Mouse (Mus musculus): ENCODE measurements at regions not wholly inside any gene's neighbourhood (a gene's known extent, or its start where the extent isn't known, plus 50 kb on each side); places are given as distances from the start of the nearest gene placed in this dataset.

GRCm38 (mm10) chr13:97821630-97822029, 61.2 kb upstream of the Gm10260 start:
- no peak overlapping the region for H3K9ac ChIP-seq
- H3K4me2 ChIP-seq: no peak overlapping the region
- no peak overlapping the region for H3K4me3 ChIP-seq
- no peak for ATAC-seq (ENCODE audit: low FRiP score)
- no peaks in the 10 kb centered on the region for H3K27me3 ChIP-seq
- no peaks in the 10 kb centered on the region for H3K36me3 ChIP-seq
- peaks cover 42% of the 10 kb centered on the region for H3K4me1 ChIP-seq (replicated peaks)
- 57% methylated on average over 2 of the region's 2 CpGs for WGBS
- H3K9me3 ChIP-seq: no peaks in the 10 kb centered on the region
- no peak overlapping the region for H3K27ac ChIP-seq

DNA sequence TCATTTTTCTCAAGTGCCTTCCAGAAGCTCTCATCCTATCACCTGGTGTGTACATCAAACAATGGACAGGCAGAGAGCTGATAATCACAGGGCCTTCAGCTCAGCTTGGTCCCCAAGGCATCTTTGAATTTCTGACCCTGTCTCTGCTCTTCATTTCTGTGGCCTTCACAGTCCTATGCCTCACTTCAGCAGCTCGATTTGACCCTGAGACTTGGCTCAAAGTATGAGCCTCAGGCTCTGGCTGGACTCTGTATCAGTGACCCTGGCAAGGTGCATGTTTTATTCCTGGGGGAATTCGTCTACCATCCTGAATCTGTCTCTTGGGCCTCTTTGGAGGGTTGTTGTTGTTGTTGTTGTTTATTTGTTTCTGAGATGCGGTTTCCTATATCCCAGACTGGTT, 60.6 kb upstream of the Gm10260 start:
- H3K27me3 ChIP-seq: no peaks in the 10 kb centered on the region
- peaks cover 36% of the 10 kb centered on the region for H3K4me1 ChIP-seq (replicated peaks)
- H3K9ac ChIP-seq: no peak overlapping the region
- no peaks in the 10 kb centered on the region for H3K36me3 ChIP-seq
- ATAC-seq (ENCODE audit: low FRiP score): no peak
- H3K9me3 ChIP-seq: no peaks in the 10 kb centered on the region
- no peak overlapping the region for H3K27ac ChIP-seq
- no peak overlapping the region for H3K4me3 ChIP-seq
- H3K4me2 ChIP-seq: no peak overlapping the region
- 75% methylated on average over 3 of the region's 3 CpGs for WGBS

- 95% methylated on average over 8 of the region's 8 CpGs for WGBS
- H3K36me3 ChIP-seq: no peaks in the 10 kb centered on the region
- H3K27ac ChIP-seq: no peak overlapping the region
Measured at GRCm38 (mm10) chr13:97820401-97820800, 60.0 kb upstream of the Gm10260 start.

DNA sequence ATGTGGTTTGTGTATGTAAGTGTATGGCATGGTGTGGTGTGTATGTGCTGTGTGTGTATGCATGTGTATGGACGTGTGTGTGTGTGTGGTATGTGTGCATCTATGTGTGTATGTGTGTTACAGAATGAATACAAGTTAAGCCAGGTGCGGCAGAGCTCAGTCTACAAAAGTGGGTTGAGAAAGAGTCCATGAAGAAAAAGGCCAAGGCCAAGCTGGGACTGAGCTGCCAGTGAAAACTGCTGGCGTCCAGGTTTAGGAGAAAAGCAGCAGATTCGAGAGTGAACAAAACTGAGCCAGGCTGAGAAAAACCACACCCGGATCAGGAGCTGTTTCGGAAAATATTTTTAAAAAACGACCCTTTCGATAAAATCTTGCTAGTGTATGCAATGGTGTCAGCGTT, 58.6 kb upstream of the Gm10260 start:
- WGBS: 92% methylated on average over 9 of the region's 9 CpGs
- no peak overlapping the region for H3K27ac ChIP-seq
- H3K9me3 ChIP-seq: no peaks in the 10 kb centered on the region
- no peak overlapping the region for H3K4me2 ChIP-seq
- ATAC-seq (ENCODE audit: low FRiP score): no peak
- no peaks in the 10 kb centered on the region for H3K27me3 ChIP-seq
- H3K9ac ChIP-seq: no peak overlapping the region
- H3K4me3 ChIP-seq: no peak overlapping the region
- H3K4me1 ChIP-seq (replicated peaks): peaks cover 17% of the 10 kb centered on the region
- H3K36me3 ChIP-seq: no peaks in the 10 kb centered on the region

More at GRCm38 (mm10) chr13:97820401-97820800, 60.0 kb upstream of the Gm10260 start:
- ATAC-seq (ENCODE audit: low FRiP score): no peak
- Histone ChIP-seq H3K9ac (no peak overlapping the region), H3K27me3 (no peaks in the 10 kb centered on the region), H3K4me1 (replicated peaks) (peaks cover 30% of the 10 kb centered on the region), H3K9me3 (no peaks in the 10 kb centered on the region), H3K4me3 (no peak overlapping the region), H3K4me2 (no peak overlapping the region)

GRCm38 (mm10) chr13:97816923-97817322, 56.5 kb upstream of the Gm10260 start:
- H3K27me3 ChIP-seq: no peaks in the 10 kb centered on the region
- no peaks in the 10 kb centered on the region for H3K9me3 ChIP-seq
- H3K9ac ChIP-seq: no peak overlapping the region
- H3K27ac ChIP-seq: no peak overlapping the region
- WGBS: 92% methylated on average over 3 of the region's 3 CpGs
- no peak overlapping the region for H3K4me2 ChIP-seq
- H3K4me3 ChIP-seq: no peak overlapping the region
- no peaks in the 10 kb centered on the region for H3K36me3 ChIP-seq
- ATAC-seq (ENCODE audit: low FRiP score): no peak
- peaks cover 2% of the 10 kb centered on the region; the same call in 1 of the 2 replicates for H3K4me1 ChIP-seq (replicated peaks)
